Mouse (Mus musculus): ENCODE results near the gene Gm6614. TPM values are rescaled to one million over a fixed set of nuclear protein-coding genes. Genes with fewer than 3 reads are reported as not detected.

The Gm6614 gene
- total RNA-seq (2023; ENCODE audit: inconsistent age) = not detected in 4 replicates

GRCm38 (mm10) chr6:142011364-142011955 lies at the start of gene Gm6614:
Gm6614 (minus strand) TSS chr6:142011414.

GRCm38 (mm10) chr6:141946862-141947261 lies 64.4 kb downstream of the Gm6614 start, which contains the start of gene Slco1a1:
Slco1a1 (minus strand) TSS chr6:141946962.

Other genes starting within 250 kb of the Gm6614 start
- gene Gm5724, start 237.6 kb downstream of the Gm6614 start, total RNA-seq (2023; ENCODE audit: inconsistent age) = not detected in 4 replicates
- not detected in 4 replicates for gene Slco1a4, start 155.2 kb downstream of the Gm6614 start, total RNA-seq (2023; ENCODE audit: inconsistent age)
- gene Slco1a1, start 64.5 kb downstream of the Gm6614 start, total RNA-seq (2023; ENCODE audit: inconsistent age) = not detected in 4 replicates
- gene Slco1a6, start 197.1 kb upstream of the Gm6614 start, total RNA-seq (2023; ENCODE audit: inconsistent age) = not detected in 4 replicates

All from B cell, adult (primary cell).